Mouse (Mus musculus) liver, embryonic 16.5 days (tissue): ENCODE measurements at regions not wholly inside any gene's neighbourhood (a gene's known extent, or its start where the extent isn't known, plus 50 kb on each side); places are given as distances from the start of the nearest gene placed in this dataset.

ENCODE experiments used
- ATAC-seq: fragments of 200-750 bp; cut with Nextera tagmentation; 2 replicates; pipeline ENCODE4 v1.8.0; 2017; ENCODE audit warnings: low read depth, mild to moderate bottlenecking, moderate number of reproducible peaks, moderate library complexity
- H3K27ac ChIP-seq: fragments of 300-500 bp; sonication (generic); 2 replicates; pipeline ENCODE4 v1.5.1; 2014; ENCODE audit warnings: mild to moderate bottlenecking, low read length
- H3K27me3 ChIP-seq: fragments of 300-500 bp; sonication (generic); 2 replicates; pipeline ENCODE4 v1.6.1; 2014; ENCODE audit warnings: low read depth, low read length, mixed read lengths; ENCODE audit not compliant: control insufficient read depth, insufficient read depth
- H3K36me3 ChIP-seq: fragments of 300-500 bp; sonication (generic); 2 replicates; pipeline ENCODE4 v1.6.1; 2014; ENCODE audit warnings: mild to moderate bottlenecking; ENCODE audit not compliant: control insufficient read depth, insufficient read depth
- H3K4me1 ChIP-seq: fragments of 300-500 bp; sonication (generic); 2 replicates; pipeline ENCODE4 v1.6.1; 2014; ENCODE audit warnings: low read depth, low read length, mixed read lengths; ENCODE audit not compliant: control insufficient read depth
- H3K4me2 ChIP-seq: fragments of 300-500 bp; sonication (generic); 2 replicates; pipeline ENCODE4 v1.6.1; 2014; ENCODE audit warnings: low read depth, low read length, mixed read lengths
- H3K4me3 ChIP-seq: fragments of 300-500 bp; sonication (generic); 2 replicates; pipeline ENCODE4 v1.5.1; 2014; ENCODE audit warnings: low read depth, mild to moderate bottlenecking, low read length
- H3K9ac ChIP-seq: fragments of 300-500 bp; sonication (generic); 2 replicates; pipeline ENCODE4 v1.6.1; 2014; ENCODE audit warnings: low read depth, low read length
- H3K9me3 ChIP-seq: fragments of 300-500 bp; sonication (generic); replicated peaks from 2 replicates; pipeline ENCODE4 v1.6.1; 2016; ENCODE audit warnings: low read length; ENCODE audit not compliant: control insufficient read depth
- WGBS: fragments of 180-500 bp; shearing (Covaris S2); extraction: QIAGEN DNeasy Blood & Tissue Kit; methylation state at CpG from one replicate; pipeline ENCODE4 v1.1.7; 2014; ENCODE audit not compliant: insufficient replicate concordance; 5-methylcytosine and 5-hydroxymethylcytosine counted together

GRCm38 (mm10) chr4:70053136-70053535, 357.1 kb downstream of the Cdk5rap2 start:
- H3K4me1 ChIP-seq: no peaks in the 10 kb centered on the region
- H3K9me3 ChIP-seq: no peaks in the 10 kb centered on the region
- H3K27me3 ChIP-seq: no peaks in the 10 kb centered on the region
- no peak for ATAC-seq
- no peak overlapping the region for H3K4me2 ChIP-seq
- 44% methylated on average over 2 of the region's 2 CpGs for WGBS
- no peaks in the 10 kb centered on the region for H3K36me3 ChIP-seq
- H3K27ac ChIP-seq: no peak overlapping the region
- no peak overlapping the region for H3K4me3 ChIP-seq
- no peak overlapping the region for H3K9ac ChIP-seq

- no peaks in the 10 kb centered on the region for H3K36me3 ChIP-seq
- no peaks in the 10 kb centered on the region for H3K9me3 ChIP-seq
- WGBS: 45% methylated on average over 1 of the region's 1 CpGs
Measured at GRCm38 (mm10) chr4:70038241-70038640, 372.0 kb downstream of the Cdk5rap2 start.

GRCm38 (mm10) chr4:70035912-70036311, 374.3 kb downstream of the Cdk5rap2 start:
- WGBS: 32% methylated on average over 1 of the region's 1 CpGs
- ATAC-seq: no peak
- Histone ChIP-seq H3K4me2 (no peak overlapping the region), H3K9ac (no peak overlapping the region), H3K9me3 (no peaks in the 10 kb centered on the region), H3K4me3 (no peak overlapping the region), H3K27ac (no peak overlapping the region), H3K4me1 (no peaks in the 10 kb centered on the region), H3K27me3 (no peaks in the 10 kb centered on the region), H3K36me3 (no peaks in the 10 kb centered on the region)

More at GRCm38 (mm10) chr4:70038241-70038640, 372.0 kb downstream of the Cdk5rap2 start:
- Histone ChIP-seq H3K4me1 (no peaks in the 10 kb centered on the region), H3K27me3 (no peaks in the 10 kb centered on the region), H3K4me2 (no peak overlapping the region), H3K9ac (no peak overlapping the region), H3K4me3 (no peak overlapping the region), H3K27ac (no peak overlapping the region)
- ATAC-seq: no peak

GRCm38 (mm10) chr4:70032497-70032896, 377.7 kb downstream of the Cdk5rap2 start:
- no peak overlapping the region for H3K9ac ChIP-seq
- no peak for ATAC-seq
- H3K4me3 ChIP-seq: no peak overlapping the region
- no peak overlapping the region for H3K27ac ChIP-seq
- 59% methylated on average over 3 of the region's 3 CpGs for WGBS
- no peaks in the 10 kb centered on the region for H3K36me3 ChIP-seq
- no peaks in the 10 kb centered on the region for H3K4me1 ChIP-seq
- H3K27me3 ChIP-seq: no peaks in the 10 kb centered on the region
- H3K4me2 ChIP-seq: no peak overlapping the region
- no peaks in the 10 kb centered on the region for H3K9me3 ChIP-seq

GRCm38 (mm10) chr4:70026848-70027247, 383.4 kb downstream of the Cdk5rap2 start:
- no peak for ATAC-seq
- Histone ChIP-seq H3K36me3 (no peaks in the 10 kb centered on the region), H3K4me2 (no peak overlapping the region), H3K4me3 (no peak overlapping the region), H3K4me1 (no peaks in the 10 kb centered on the region), H3K9me3 (no peaks in the 10 kb centered on the region), H3K27me3 (no peaks in the 10 kb centered on the region), H3K9ac (no peak overlapping the region), H3K27ac (no peak overlapping the region)
- 67% methylated on average over 8 of the region's 8 CpGs for WGBS

GRCm38 (mm10) chr4:70024838-70025376, 385.3 kb downstream of the Cdk5rap2 start:
- no peaks in the 10 kb centered on the region for H3K36me3 ChIP-seq
- H3K4me3 ChIP-seq: no peak overlapping the region
- H3K27ac ChIP-seq: no peak overlapping the region
- H3K27me3 ChIP-seq: no peaks in the 10 kb centered on the region
- 62% methylated on average over 3 of the region's 3 CpGs for WGBS
- no peak for ATAC-seq
- H3K4me1 ChIP-seq: no peaks in the 10 kb centered on the region
- H3K9me3 ChIP-seq: no peaks in the 10 kb centered on the region
- H3K9ac ChIP-seq: no peak overlapping the region
- no peak overlapping the region for H3K4me2 ChIP-seq

GRCm38 (mm10) chr4:70020905-70021470, 389.3 kb downstream of the Cdk5rap2 start:
- Histone ChIP-seq H3K4me3 (no peak overlapping the region), H3K4me1 (no peaks in the 10 kb centered on the region), H3K36me3 (no peaks in the 10 kb centered on the region), H3K4me2 (no peak overlapping the region), H3K27me3 (no peaks in the 10 kb centered on the region), H3K27ac (no peak overlapping the region), H3K9ac (no peak overlapping the region), H3K9me3 (no peaks in the 10 kb centered on the region)
- WGBS: 74% methylated on average over 6 of the region's 6 CpGs
- no peak for ATAC-seq

GRCm38 (mm10) chr4:70012220-70012580, 398.0 kb downstream of the Cdk5rap2 start:
- Histone ChIP-seq H3K4me2 (no peak overlapping the region), H3K4me1 (no peaks in the 10 kb centered on the region), H3K4me3 (no peak overlapping the region), H3K27ac (no peak overlapping the region), H3K36me3 (no peaks in the 10 kb centered on the region), H3K9ac (no peak overlapping the region), H3K9me3 (no peaks in the 10 kb centered on the region), H3K27me3 (no peaks in the 10 kb centered on the region)
- ATAC-seq: no peak
- 48% methylated on average over 6 of the region's 6 CpGs for WGBS

GRCm38 (mm10) chr4:70011491-70012219, 398.6 kb downstream of the Cdk5rap2 start:
- no peak for ATAC-seq
- no peaks in the 10 kb centered on the region for H3K36me3 ChIP-seq
- WGBS: 61% methylated on average over 4 of the region's 4 CpGs

More at GRCm38 (mm10) chr4:70011491-70012219, 398.6 kb downstream of the Cdk5rap2 start:
- no peak overlapping the region for H3K4me2 ChIP-seq
- H3K9ac ChIP-seq: no peak overlapping the region
- H3K27ac ChIP-seq: no peak overlapping the region
- H3K9me3 ChIP-seq: no peaks in the 10 kb centered on the region
- no peak overlapping the region for H3K4me3 ChIP-seq
- no peaks in the 10 kb centered on the region for H3K4me1 ChIP-seq
- H3K27me3 ChIP-seq: no peaks in the 10 kb centered on the region
